Mouse (Mus musculus) embryo, embryonic 10.5 days (tissue): ENCODE results near the gene Itga6.
A peak's percentile ranks its signal among the peaks of the same experiment; 100 is the strongest.
"Not testable (repeated sequence)": the region's sequence is repeated elsewhere in the genome, so short reads cannot be mapped to it uniquely, and the experiment has no call there.

Experiments
- DNase-seq: peaks from one replicate; pipeline ENCODE4 v3.0.0-alpha.2; 2015; ENCODE audit warnings: low spot score

Gene Itga6

DNA sequence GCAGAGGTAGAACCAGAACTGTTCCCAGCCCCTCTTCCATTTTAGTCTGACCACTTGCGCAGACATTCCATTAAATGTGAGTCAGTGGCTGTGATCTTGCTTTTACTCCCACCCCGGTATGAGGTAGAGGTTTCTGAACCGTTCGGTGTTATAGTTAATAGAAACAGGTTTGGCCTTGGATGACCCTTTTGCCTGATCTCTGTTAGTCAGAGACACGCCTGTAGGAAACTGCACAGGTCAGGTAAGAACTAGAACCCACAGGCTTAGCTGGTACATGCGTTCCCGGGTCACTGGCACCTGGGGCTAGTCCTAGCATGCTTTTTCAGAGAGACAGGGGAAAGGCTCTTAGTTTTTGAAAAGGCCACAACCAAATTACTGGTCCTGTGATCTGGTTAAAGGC lies 59.7 kb downstream of the Itga6 start:
- DNase-seq: no peak

DNA sequence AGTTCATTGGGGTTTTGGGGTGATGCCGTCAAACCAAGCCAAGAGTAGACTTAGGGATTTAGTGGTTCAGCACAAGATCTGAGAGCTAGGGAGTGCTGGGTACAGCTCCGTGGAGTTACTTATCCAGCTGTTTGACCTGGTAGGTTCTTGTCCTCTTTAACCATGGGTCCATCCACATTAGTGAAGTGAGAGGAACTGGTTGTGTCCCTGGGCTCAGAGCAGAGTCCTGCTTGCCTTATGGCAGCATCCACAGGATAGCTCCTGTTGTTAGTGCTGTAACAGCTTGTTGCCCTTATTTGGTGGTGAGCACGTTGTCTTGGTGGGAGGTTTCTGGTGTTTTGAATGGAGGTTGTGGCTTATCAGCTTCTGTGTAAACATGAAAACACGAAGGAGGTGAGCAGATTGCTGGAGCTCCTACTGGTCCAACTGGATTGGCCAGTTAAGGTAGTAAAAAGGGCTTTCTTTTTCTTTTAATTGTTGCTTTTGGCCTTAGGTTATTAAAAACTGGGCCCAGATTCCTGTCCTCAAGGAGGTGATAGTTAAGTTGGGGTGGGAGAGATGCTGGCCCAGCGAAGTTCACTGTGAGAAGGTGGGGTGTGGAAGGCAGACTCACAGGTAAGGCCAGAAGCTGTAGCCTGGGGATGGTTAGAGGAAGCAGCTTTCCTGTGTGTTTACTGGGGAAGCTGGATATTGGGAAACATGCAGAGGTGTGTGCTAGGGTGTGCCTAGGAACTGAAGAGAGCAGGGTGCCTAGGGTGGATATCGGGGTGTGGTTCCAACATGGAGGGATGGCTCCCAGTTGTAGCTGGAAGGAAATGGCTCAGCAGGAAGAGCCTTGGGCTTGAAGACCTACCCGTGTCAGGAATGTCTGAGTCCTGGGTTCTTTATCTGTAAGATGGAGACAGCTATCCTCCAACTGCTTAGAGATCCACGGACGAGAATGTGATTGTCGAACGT lies 60.5 kb downstream of the Itga6 start:
- DNase-seq: no peak

DNA sequence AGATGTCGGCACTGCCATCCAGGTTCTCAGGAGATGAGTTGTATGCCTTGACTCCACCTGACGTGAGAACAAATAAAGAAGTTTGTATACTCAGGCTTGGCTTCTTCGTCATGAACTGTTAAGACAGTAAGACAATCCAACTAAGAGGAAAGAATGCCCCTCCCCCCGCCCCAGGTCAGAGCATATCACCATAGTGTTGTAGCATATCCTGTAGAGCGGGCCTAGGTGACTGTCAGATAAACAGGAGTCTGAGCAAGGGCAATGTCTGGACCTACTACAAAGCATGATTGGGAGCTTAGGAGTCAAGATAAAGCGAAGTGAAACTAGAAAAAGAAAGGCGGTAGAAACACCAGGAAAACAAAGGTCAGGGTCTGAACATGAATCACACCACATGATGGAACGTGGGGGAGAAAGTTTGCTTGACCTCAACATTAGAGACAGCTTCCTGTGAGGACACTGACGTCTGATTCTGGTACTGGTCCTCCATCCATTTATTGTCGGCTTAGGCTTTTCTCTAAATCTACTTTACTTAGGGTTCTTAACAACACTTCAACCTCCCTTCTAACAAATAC lies 64.0 kb downstream of the Itga6 start:
- DNase-seq: no peak

DNA sequence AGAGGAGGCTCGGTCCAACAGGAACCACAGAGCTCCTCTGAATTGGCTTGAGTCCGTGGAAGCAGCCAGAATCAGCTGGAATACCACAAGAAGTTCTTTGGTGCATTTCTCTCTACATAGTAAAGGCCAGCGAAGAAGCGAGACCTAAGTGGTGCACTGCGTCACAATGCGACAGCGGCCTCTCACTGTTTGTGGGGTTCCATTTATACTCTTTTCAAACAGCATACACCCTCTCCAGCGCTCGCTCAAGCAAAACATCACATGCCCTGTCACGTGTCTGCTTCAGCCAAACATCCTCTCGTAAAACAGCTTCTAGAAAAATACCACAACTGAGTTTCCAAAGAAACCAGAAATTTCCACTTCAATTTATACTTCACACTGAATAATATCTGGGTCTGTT lies 64.6 kb downstream of the Itga6 start:
- no peak for DNase-seq

DNA sequence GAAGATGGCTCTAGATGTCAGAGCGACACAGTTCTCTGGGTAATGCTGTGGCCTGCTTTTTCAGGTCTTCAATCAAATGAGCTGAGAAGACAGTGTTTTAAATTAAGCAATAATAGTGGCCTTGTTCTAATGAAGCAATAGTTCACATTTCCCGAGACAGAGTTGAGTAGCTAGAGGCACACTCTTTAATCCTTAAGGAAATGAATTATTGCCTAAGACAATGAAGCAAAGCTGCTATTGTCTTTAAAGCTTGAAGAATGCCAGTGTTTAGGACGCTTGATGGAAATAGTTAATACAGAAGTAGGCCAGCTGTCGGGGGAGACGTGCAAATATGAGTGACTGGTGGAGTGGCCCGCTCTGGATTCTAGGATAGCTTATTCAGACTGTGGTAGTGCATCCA lies 65.5 kb downstream of the Itga6 start:
- DNase-seq: no peak

DNA sequence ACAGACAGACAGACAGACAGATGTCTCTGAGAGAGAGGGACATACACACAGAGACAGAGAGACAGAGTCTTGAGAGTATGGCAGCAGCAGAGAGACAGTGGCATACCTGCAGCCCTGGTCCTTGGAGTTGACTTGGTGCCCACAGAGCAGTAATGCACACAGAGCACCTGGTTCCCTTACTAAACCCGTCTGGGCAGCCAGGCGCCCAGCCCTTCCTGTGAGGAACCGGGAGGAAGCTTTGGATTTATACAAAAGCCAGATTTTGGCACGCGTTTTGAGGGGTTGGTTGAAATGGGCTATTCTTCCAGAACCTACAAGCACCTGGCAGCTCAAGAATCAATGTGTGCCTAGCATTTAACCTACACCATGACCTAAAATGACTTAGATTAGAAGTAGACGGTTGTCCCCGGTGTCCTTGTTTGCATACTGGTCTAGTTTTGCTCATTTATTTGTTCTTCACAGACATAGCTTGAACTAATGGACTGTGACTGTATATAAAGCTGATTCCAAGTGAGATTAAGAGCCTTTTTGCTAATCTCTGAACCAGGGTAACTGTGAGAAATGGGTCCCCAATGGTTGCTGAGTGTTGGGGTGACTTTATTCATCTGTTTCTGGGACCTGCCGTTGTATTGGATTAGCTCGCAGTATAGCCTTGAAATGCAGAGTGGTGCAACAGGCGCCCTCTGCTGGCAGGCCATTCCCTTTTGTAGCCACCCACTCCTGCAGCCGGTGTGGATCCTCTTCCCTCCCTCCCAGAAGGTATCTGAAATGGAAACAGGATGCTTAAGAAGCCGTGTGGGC lies 67.0 kb downstream of the Itga6 start:
- peak; percentile 85 for DNase-seq

DNA sequence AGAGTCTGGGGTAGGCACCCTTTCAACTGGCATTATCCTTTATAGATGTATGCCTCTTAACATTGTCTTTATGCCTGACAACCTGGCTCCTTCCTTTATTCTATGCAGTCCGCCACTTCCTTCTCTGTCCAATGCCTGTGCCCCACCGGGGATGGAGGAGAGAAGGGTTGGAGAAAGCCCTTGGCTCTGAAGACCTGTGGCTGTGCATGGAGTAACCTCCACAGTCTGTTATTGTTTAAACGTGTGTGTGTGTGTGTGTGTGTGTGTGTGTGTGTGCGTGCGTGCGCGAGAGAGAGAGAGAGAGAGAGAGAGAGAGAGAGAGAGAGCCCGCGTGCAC lies 67.6 kb downstream of the Itga6 start:
- no peak for DNase-seq

DNA sequence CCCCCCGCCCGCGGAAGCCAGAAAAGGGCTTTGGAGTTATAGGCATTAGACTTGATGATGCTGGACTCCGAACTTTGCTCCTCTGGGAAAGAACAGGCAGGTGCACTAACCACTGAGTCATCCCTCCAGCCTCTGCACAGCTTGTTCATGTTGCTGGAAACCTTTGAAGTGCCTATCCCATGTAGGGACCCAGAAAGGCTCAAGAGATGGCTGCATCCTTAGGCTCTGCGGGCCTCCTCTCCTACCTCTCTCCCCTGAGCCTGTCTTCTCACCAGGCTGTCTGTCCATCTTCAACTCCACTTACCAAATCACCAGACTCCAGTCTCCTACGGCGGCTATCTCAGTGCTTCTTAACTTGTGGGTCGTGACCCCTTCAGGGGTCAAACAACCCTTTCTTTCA lies 68.0 kb downstream of the Itga6 start:
- no peak for DNase-seq

DNA sequence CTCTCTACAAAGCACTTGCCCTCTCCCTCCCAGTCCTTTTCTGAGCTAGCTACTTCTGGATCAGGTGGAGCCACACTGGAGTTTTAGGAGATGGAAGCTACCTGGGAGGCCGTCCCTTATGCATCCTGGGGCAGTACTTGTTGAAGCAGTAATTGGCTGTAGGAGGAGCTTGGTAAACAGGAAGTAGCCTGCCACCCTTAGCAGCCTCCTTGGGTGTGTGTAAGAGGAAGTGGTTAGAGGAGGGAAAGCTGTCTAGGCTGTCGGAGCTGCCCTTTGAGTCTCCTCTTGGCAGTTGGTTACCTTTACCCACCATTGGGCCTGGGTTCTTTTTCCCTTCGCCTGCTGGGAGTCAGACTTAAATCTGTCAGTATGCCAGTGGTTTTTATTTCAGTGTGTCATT lies 68.6 kb downstream of the Itga6 start:
- DNase-seq: no peak

DNA sequence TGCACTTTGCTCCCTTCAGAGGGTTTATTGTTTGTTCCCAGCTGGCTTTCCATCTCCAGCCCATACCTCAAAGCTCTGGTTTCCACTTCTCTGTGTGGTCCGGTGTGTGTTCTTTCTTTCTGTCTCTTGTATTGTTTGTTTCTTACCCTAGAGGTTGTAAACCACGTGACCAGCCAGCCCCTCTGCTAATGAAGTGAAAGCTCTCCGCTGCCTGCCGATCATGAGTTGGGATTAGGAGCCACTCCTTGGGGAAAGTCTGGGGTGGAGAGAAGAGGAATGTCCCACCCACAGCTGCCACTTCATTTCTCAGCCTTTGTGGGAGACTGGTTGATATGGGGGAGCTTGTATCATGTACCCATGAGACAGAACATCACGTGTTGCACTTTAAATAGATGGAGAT lies 69.9 kb downstream of the Itga6 start:
- DNase-seq: peak; percentile 32

DNA sequence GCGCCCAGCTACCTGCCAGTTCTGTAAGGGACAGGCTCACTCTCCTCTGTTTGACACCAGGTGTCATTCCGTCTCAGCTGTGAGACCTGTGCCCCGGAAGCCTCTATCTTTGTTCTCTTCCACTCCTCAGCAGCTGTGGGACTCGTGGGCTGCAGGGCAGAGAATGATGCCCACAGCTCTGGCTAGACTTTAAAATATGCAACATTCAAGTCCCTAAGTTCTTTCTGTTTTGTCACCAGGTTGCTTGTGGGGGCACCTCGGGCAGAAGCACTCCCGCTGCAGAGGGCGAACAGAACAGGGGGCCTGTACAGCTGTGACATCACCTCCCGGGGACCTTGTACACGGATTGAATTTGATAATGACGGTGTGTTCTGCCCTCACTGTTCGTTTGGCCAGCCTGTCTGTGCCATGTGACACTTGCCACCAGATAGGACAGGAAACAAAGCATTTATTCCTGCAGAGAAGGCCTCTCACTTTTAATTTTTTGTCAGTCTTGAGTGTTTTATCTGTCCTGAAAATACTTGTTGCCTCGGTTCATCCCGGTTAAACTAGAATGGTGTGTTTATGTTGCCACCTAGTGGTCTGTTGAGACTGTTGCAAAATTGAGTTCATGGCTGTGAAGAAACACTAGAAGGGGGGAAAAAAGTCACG lies 71.1 kb downstream of the Itga6 start:
- peak; percentile 85 for DNase-seq

DNA sequence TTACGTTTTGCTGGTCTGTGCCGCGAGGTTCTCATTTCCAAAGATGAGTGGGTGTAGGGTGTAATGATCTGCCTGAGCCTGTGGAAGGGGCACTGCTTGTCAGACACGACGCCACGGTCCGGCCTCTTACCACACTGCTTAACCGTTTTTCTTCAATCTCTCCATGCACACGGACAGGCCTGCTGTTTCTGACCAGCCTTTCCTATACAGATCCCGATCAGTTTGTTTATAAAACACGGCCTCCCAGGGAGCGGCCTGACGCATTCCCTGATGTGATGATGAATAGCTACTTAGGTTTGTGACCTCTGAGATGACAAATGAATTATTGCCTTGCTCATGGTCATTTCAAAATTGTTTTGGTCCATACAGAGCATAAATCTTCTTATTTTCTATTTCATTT lies 78.7 kb downstream of the Itga6 start:
- DNase-seq: no peak

DNA sequence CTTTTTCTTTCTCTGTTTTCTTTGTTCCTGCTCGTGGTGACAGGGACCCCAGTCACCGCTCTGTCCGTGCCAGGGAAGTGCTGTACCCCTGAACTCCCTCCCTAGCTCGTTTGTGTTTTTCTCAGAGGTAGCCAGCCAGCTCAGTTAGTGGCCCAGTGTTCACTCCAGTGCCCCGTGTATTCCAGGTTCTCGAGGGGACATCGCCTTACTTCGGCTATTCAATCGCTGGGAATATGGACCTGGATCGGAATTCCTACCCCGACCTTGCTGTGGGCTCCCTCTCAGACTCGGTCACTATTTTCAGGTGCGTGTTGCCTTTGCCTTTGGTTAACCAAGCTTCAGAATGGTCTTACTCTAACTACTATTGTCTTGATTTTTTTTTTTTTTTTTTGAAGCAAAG lies 82.3 kb downstream of the Itga6 start:
- no peak for DNase-seq

DNA sequence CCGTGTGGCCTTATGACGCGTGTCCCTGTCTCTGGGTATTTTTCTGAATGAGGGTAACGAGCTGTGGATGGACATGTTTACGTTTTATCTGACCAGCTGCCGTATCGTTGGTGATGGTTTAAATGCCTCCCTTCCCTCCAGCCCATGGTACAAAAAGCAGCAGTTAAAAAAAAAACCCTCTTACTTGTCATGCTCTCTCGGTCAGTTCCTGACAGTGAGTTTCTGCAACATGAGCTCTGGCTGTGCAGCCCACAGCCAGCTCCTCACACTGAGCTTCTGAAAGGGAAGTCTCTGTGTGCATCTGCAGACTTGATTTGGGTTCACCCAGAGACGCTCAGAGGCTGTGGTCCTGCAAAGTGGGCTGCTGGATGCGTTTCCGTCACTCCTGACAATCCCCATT lies 83.5 kb downstream of the Itga6 start:
- DNase-seq: no peak

DNA sequence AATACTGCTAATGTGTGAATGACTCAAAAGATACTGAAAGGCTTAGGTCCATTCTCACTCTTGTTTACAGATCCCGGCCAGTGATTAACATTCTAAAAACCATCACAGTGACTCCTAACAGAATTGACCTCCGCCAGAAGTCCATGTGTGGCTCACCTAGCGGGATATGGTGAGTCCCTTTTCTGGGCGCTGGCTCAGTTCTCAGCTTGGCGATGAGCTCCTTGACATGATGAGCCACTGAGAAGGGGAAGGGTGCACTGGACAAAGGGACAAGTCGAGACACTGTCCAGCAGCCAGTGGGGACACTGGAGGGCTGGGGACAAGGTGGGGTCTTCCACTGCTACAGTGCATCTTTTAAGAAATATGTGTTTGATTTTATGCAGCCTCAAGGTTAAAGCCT lies 88.2 kb downstream of the Itga6 start:
- DNase-seq: no peak

DNA sequence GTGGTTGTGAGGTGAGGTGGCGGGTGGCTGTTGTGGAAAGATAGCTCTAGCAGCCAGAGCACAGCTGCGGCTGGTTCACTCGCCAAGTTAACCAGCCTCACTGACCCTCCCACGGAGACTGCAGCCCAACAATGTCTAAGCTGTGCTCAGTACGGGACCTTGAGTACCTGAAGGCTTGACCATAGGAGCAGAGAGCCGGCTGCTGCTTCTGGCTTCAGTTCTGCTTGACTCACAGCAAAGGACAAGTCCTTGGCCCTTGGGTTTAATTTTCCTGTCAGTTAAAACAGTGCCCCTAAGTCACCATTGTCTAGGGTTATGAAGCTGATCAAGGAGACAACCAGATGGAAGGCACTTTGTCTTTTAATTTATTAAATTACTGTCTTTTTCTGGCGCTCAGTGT lies 89.0 kb downstream of the Itga6 start:
- no peak for DNase-seq

DNA sequence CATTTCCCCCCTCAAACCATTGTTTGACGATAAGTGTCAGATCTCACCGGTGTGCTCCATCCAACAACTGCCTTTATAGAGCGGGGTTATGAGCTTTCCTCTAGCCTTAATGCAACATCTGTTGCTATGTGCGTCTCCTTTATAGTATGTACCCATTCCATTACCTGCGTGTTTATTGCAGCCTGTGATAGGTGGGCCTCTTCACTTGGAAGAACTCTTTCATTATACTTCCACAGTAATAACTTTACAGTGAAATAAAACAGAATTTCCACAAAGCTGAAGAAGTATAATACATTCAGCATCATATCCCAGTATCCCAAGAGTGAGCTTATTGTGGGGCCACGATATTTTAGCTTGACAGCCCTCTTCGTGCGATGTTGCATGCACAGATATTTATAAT lies 90.1 kb downstream of the Itga6 start:
- no peak for DNase-seq

DNA sequence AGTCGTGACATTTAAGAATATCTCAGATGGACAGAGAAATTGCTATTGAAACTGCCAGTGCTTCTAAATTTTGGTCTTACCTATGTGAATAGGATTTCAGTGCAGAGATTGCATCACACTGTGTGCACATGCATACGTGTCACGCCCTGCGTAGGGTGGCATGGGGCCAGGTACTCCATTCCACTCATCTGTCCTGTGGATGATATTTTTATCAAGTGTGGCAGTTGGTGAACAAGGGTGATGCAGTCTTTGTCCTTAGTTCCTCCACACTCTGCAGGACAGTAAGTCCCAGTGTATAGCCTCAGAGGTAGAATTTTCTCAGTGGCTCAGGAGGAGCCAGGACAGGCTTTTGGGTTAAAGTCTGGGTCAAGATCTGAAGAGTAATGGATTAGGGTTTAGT lies 90.8 kb downstream of the Itga6 start:
- DNase-seq: no peak

DNA sequence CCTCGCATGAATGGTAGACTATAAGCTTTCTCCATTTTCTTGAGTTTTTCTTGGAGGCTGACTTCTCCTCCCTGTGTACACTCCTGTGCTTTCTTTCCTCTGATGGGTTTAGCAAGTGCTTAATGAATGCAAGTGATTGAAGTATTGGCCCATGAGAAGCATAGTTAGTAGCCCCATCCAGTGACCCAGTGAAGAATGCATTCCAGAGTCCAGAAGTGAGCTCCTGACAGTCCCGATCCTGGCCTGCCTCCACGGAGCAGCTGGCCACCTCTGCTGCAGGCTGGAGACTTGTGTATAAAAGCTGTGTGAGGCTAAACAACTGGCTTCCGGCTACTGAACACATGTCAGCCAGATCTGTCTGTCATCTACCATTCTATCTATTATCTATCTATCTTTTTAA lies 91.8 kb downstream of the Itga6 start:
- DNase-seq: no peak

DNA sequence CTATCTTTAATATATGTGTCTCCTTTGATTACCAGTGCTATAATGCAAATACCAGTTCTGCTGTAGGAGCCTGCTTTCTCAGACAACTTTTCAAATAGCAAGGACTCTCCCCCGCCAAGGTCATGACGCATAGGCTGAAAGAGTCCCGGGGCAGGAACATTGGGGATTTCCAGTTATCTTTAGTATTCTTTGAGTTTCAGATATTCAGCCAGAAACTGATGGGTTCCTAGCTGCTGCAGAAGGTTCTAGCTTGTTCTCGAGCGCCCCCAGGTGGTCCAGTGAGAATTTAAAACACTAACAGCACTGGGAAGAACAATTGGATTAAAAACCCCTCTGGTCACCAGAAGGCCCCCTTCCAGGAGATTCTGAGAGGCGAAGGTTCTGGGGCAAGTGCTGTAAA lies 92.4 kb downstream of the Itga6 start:
- DNase-seq: peak; percentile 87

DNA sequence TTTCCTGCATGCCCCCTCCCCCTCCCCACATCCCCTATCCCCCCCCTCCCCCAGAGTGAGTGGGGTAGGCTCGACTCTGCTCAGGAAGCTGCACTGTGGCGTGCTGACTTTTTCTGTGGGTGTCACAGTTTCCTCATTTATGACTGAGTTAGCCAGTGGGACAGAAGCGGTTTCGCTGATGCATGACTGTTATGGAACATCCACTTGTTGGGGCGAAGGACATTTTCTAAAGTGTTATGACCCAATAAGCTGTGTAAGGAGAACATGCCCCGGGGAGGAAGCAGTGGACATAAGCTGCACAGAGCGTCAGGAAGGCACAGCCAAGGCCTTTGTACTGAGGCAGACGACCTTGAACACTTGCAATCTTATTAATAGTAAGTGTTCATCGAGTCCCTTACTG lies 97.9 kb downstream of the Itga6 start:
- no peak for DNase-seq

DNA sequence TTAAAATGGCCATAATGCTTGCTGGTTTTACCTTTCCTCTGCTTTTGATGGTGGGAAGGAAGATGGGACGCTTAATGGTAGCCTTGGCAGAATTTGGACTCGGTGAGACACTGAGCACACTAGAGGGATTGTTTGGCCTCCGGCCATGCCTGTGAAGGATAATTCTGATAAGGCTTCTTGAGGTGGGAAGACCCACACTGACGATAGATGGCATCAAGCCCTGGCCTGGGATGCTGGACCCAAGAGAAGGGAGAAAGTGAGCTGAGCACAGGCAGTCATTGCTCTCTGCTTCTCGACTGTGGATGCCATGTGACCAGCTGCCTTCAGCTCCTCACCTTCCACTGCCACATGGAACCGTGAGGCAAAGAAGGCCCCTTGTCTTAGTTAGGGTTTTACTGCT lies 99.5 kb downstream of the Itga6 start:
- DNase-seq: no peak

DNA sequence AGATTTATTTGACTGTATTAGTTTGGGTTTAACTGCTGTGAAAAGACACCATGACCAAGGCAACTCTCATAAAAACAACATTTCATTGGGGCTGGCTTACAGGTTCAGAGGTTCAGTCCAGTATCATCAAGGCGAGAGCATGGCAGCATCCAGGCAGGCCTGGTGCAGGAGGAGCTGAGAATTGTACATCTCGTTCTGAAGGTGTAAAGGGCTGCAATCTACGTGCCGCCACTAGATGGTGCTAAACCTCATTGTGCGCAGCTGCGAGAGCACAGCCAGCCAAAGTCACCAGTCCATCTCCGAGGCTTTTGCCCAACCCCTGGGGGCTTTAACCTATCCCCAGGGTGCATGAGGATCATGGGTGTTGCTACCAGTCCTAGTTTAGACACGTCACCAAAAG lies 106.7 kb downstream of the Itga6 start:
- DNase-seq: not testable (repeated sequence)
